Mouse (Mus musculus): ENCODE data around the gene Klc1.

GRCm38 (mm10) chr12:111777919-111778318 is 19.3 kb downstream of the Klc1 start:
- TF ChIP-seq POLR2A (IDR thresholded peaks at IDR 0.05; ENCODE audit: insufficient read length, low read depth) (no peak), TCF3 (IDR thresholded peaks at IDR 0.05; ENCODE audit: insufficient read length, low read depth) (no peak), MAX (IDR thresholded peaks at IDR 0.05; ENCODE audit: low read depth) (no peak), E2F4 (IDR thresholded peaks at IDR 0.05; ENCODE audit: insufficient read depth) (no peak), POLR2AphosphoS2 (IDR thresholded peaks at IDR 0.05; ENCODE audit: insufficient read length, low read depth) (no peak), MYOD1 (IDR thresholded peaks at IDR 0.05; ENCODE audit: control insufficient read depth in 1 of 3, insufficient read length in 2 of 3, low read depth in 2 of 3) (no peak), MYOG (IDR thresholded peaks at IDR 0.05; ENCODE audit: control insufficient read depth in 1 of 3, insufficient read depth in 1 of 3, insufficient read length in 2 of 3, low read depth in 2 of 3) (no peak), TCF12 (IDR thresholded peaks at IDR 0.05; ENCODE audit: insufficient read depth, poor library complexity, severe bottlenecking) (no peak), SRF (IDR thresholded peaks at IDR 0.05; ENCODE audit: control insufficient read depth, insufficient read length, low read depth) (no peak), CEBPB (IDR thresholded peaks at IDR 0.05; ENCODE audit: insufficient read depth, poor library complexity, severe bottlenecking) (no peak)

All from myocyte (in vitro differentiated cells).